Mouse (Mus musculus): ENCODE results near the gene Iqcg.
A peak's percentile ranks its signal among the peaks of the same experiment; 100 is the strongest.
"Not testable (repeated sequence)": the region's sequence is repeated elsewhere in the genome, so short reads cannot be mapped to it uniquely, and the experiment has no call there.

The Iqcg gene

GRCm38 (mm10) chr16:33056095-33056785 is at the start of gene Iqcg, which contains the start of gene Rpl35a:
Iqcg (minus strand) TSS chr16:33056218.
Rpl35a (plus strand) TSS chr16:33056453.
- peak; percentile 87 for DNase-seq (ENCODE audit: low spot score)

DNA sequence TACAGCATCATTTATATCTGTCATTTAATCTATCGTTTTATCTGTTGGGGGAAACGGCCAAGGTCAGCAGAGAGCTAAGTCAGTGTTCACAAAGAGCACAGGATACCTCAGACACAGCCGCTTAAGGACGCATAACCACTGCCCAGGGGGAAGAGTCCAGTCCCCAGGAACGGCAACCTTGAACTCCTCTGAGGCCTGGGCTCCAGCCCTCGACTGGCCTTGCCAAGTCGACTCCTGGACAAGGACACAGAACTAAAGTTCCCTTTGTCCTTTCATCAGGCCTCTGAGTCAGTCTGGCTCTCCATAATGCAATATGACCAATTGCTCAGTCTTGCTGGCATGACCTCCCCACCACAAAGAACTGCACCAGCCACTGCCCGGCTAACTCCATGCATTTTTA is 29.6 kb upstream of the Iqcg start:
- DNase-seq (ENCODE audit: low spot score) = no peak

GRCm38 (mm10) chr16:33083996-33084395 is 28.0 kb upstream of the Iqcg start:
- no peak for DNase-seq (ENCODE audit: low spot score)

- DNase-seq (ENCODE audit: low spot score) = no peak
Observed at GRCm38 (mm10) chr16:33082951-33083350, 26.9 kb upstream of the Iqcg start.

DNA sequence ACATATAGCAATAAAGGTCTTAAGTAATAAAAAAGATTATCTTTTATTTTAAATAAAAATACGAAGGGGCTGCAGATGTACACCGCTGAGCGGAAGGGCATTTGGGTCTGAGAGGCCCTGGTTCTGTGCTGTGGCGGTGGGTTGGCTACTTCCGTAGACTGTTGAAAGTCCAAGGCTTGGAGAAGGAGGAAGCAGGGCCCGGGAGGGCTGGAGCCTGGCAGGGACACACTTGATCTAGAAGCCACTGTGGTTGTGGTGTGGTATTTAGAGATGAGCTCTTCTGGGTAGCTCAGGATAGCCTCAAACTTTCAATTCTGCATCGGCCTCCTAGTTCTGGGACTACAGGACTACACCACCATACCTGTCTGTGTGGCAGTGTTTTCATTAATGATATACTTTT is 24.0 kb upstream of the Iqcg start:
- no peak for DNase-seq (ENCODE audit: low spot score)

DNA sequence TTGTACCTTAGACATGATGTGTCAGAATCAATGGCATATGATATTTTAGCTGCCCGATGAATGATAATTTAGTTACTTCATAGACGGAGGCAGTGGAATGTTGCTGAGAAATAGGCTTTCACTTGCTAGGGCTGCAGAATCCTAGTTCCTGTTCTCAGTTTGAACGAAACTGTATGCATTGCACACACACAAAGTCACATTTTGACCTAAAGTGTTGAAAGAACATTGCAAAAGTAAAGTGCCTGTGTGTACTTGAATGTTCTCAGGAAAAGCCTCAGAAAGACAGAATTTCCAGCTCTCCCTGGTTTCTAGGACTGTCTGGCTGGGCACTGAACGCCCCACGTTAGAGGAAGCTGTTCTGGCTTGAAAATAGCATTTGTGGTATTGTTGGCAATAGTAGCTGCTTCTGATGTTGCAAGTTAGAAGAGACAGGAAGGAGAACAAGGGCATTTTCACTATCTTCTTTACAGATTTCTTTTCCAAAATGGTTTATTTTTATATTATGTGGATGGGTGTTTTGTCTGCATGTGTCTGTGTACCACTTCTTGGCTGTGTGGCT is 21.1 kb upstream of the Iqcg start:
- DNase-seq (ENCODE audit: low spot score) = no peak

GRCm38 (mm10) chr16:33076078-33076477 is 20.1 kb upstream of the Iqcg start:
- no peak for DNase-seq (ENCODE audit: low spot score)

DNA sequence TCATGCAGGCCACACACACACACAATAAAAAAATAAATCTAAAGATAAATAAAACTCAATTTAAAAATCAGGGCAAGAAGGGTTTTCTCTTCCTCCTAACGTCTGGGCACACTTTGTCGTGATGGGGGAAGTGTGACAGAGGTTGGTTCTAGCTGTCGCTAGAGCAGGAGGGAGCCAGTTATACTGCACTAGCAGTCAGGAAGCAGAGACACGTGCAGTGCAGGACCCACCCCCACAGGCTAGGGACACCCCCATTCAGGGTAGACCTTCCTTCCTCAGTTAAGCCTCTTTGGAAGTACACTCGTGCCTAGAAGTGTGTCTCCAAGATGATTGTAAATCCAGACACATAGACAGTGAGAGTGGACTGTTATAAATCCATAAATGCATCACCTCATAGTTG is 18.9 kb upstream of the Iqcg start:
- DNase-seq (ENCODE audit: low spot score) = no peak

GRCm38 (mm10) chr16:33072871-33073557 is 17.0 kb upstream of the Iqcg start:
- DNase-seq (ENCODE audit: low spot score) = no peak

- DNase-seq (ENCODE audit: low spot score) = no peak
Observed at GRCm38 (mm10) chr16:33070928-33071327, 14.9 kb upstream of the Iqcg start.

DNA sequence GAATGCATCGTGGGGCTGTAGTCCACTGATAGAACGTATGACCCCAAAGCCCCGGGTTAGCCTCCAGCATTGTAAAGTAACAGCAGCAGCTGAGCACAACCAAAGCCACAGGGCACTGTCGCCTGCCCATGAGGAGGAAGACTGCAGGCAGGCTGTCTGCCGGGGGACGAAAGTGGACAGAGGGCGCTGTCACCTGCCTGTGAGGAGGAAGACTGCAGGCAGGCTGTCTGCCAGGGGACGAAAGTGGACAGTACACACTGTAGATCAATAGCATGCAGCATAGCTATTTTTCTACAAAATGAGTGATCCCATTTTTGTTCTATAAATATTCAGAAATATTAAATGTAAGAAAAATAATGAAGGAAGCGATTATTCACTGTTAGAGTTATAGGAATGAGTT is 8.6 kb upstream of the Iqcg start:
- DNase-seq (ENCODE audit: low spot score) = no peak

GRCm38 (mm10) chr16:33063267-33063666 is 7.2 kb upstream of the Iqcg start:
- DNase-seq (ENCODE audit: low spot score) = peak; percentile 60

- peak; percentile 30 for DNase-seq (ENCODE audit: low spot score)
Observed at GRCm38 (mm10) chr16:33062682-33063131, 6.7 kb upstream of the Iqcg start.

DNA sequence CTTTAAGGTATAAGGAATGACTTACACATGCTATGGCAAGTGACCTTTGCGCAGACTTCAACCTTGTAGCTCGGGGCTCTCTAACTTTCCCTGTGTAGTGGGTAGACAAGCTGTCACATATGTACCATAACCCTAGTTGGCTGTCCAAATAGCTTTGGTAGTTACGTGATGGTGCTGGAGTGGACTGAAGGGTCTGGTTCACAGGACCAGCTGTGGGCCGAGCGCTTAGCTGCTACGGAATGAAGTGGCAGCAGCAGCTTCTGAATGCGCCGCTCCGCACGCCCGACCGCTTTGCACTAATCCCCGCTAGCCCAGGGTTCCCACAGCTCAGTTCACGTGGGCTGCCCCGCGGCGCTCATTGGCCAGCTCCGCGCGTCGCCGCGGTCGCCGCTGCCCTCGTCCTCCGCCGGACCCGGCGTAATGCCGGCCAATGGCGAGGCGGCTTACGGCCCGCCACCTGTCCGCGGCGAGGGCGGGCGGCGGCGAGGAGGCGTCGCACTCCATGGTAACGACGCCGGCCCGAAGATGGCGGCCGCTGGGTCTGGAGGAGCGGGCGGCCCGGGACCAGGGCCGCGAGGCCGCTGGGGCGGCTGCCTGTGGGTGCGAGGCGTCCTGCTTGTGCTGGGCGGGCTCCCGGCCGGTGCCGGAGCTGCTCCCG is 6.1 kb upstream of the Iqcg start, which contains the start of gene Lmln:
TSS of gene Lmln (plus strand) at position 498 of the 658 bp plus-strand sequence.
- peak; percentile 82 for DNase-seq (ENCODE audit: low spot score)

DNA sequence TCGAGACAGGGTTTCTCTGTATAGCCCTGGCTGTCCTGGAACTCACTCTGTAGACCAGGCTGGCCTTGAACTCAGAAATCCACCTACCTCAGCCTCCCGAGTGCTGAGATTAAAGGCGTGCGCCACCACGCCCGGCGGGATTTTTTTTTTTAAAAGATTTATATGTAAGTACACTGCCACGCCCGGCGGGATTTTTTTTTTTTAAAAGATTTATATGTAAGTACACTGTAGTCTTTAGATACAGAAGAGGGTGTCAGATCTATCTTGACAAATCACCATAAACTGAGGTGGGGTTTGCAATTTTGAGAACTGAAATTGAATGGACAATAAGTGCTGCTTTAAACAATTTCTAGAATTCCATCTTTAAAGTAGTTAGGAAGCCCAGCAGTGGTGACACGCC is 5.4 kb upstream of the Iqcg start:
- peak; percentile 20 for DNase-seq (ENCODE audit: low spot score)

GRCm38 (mm10) chr16:33060926-33061325 is 4.9 kb upstream of the Iqcg start:
- DNase-seq (ENCODE audit: low spot score) = peak; percentile 22

DNA sequence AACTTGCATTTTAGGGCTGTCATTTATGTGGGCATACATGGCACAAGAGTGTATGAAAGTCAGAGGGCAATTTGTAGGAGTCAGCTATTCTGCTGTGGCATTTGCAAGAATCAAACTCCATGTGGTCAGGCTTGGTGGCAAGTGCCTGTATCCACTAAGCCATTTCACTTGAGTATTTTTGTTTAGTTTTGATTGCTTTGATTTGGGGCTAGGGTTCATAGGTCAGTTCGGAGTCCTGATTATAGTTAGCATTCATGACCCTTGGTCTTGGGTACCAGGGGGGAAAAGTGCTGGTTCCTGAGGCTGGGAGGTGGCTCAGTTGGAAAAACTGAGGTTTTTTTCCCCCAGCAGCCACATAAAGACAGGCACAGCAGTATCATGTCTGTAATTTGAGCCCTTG is 3.5 kb upstream of the Iqcg start:
- DNase-seq (ENCODE audit: low spot score) = no peak

- not testable (repeated sequence) for DNase-seq (ENCODE audit: low spot score)
Observed at GRCm38 (mm10) chr16:33058656-33059055, 2.6 kb upstream of the Iqcg start.

- no peak for DNase-seq (ENCODE audit: low spot score)
Observed at GRCm38 (mm10) chr16:33058033-33058432, 2.0 kb upstream of the Iqcg start.

DNA sequence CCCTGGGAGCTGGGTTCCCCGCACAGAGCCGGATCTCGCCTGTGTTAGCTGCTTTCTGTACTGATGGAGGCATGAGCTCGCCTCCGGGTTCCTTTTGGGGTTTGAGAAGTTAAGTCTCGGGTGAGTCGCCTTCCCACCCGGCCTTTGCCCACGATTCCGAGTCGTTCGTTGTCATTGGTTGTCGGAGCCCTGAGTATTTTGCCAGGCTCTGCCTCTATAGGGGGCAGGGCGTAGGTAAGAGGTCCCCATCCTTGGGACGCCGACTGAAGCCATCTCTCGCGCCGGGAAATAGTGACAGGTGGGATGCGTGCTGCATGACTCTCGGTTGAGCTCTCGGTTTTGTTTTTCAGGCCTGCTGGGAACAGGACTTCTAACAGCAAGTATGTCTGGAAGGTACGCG is 768 bp upstream of the Iqcg start:
- DNase-seq (ENCODE audit: low spot score) = peak; percentile 40

- no peak for DNase-seq (ENCODE audit: low spot score)
Observed at GRCm38 (mm10) chr16:33055655-33056054, 363 bp downstream of the Iqcg start.

DNA sequence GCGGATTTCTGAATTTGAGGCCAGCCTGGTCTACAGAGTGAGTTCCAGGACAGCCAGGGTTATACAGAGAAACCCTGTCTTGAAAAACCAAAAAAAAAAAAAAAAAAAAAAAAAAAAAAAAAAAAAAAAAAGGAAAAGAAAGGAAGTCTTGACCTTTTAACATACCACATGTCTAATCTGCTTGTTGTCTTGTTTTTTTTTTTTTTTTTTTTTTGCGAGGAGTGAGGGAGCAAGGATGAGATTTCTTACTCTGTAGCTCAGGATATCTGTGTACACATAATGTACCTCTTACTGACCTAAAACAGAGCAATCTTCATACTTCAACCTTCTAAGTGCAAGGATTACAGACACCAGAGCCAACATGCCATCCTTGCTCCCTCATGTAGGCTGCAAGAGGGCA is 1.1 kb downstream of the Iqcg start:
- not testable (repeated sequence) for DNase-seq (ENCODE audit: low spot score)

DNA sequence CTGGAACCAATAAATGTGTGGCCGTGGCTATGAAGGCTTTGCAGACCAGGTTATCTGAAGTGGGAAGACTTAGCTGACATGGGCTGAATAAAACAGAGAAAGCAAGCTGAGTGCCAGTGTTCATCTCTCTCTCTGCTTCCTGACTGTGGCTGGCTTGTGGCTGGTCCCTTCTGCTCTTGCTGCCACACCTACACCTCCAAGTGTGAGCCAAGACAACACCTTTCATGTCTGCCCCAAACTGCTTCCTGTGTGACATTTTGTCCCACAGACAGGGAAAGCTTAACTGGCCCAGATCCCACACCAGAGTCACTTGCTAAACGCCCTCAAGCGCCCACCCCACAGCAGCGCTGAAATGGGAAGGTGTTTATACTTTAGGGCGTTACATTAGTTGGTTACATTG is 2.9 kb downstream of the Iqcg start:
- DNase-seq (ENCODE audit: low spot score) = no peak
